Mouse (Mus musculus) forebrain, embryonic 15.5 days (tissue): Measurements from ENCODE around the gene Nupr1l. TPM values are rescaled to one million over a fixed set of nuclear protein-coding genes. Genes with fewer than 3 reads are reported as not detected.

Source experiments
- ATAC-seq: fragments of 200-750 bp; cut with Nextera tagmentation; replicated peaks from 2 replicates; pipeline ENCODE4 v1.8.0; 2017; ENCODE audit warnings: mild to moderate bottlenecking, moderate TSS enrichment, moderate library complexity
- H3K27ac ChIP-seq: fragments of 300-500 bp; sonication (generic); replicated peaks from 2 replicates; pipeline ENCODE4 v1.5.1; 2015; ENCODE audit warnings: mild to moderate bottlenecking, inconsistent platforms
- H3K27me3 ChIP-seq: fragments of 300-500 bp; sonication (generic); 2 replicates; pipeline ENCODE4 v1.6.1; 2015; ENCODE audit warnings: inconsistent platforms
- H3K36me3 ChIP-seq: fragments of 300-500 bp; sonication (generic); 2 replicates; pipeline ENCODE4 v1.6.1; 2015; ENCODE audit warnings: mild to moderate bottlenecking, inconsistent platforms
- H3K4me1 ChIP-seq: fragments of 300-500 bp; sonication (generic); 2 replicates; pipeline ENCODE4 v1.6.1; 2015; ENCODE audit warnings: inconsistent platforms
- H3K4me2 ChIP-seq: fragments of 300-500 bp; sonication (generic); replicated peaks from 2 replicates; pipeline ENCODE4 v1.6.1; 2015; ENCODE audit warnings: mild to moderate bottlenecking, inconsistent platforms
- H3K4me3 ChIP-seq: fragments of 300-500 bp; sonication (generic); 2 replicates; pipeline ENCODE4 v1.5.1; 2015; ENCODE audit warnings: mild to moderate bottlenecking, inconsistent platforms
- H3K9ac ChIP-seq: fragments of 300-500 bp; sonication (generic); replicated peaks from 2 replicates; pipeline ENCODE4 v1.6.1; 2015; ENCODE audit warnings: mild to moderate bottlenecking, inconsistent platforms
- H3K9me3 ChIP-seq: fragments of 300-500 bp; sonication (generic); 2 replicates; pipeline ENCODE4 v1.6.1; 2016; ENCODE audit warnings: inconsistent platforms
- WGBS: fragments of 180-500 bp; shearing (Covaris S2); methylation state at CpG from one replicate; pipeline ENCODE4 v1.1.7; 2015; ENCODE audit warnings: mixed read lengths; 5-methylcytosine and 5-hydroxymethylcytosine counted together
- polyA plus RNA-seq: library from polyadenylated mRNA; unstranded; fragments of >200 nt; fragmentation: Nextera tagmentation; extraction: Ambion mirVana; gene quantifications from 2 replicates; pipeline ENCODE4 v1.2.1, GENCODE M21; 2015

Nupr1l gene
- polyA plus RNA-seq, 1 experiment from 2014 or later = 3.9 TPM

DNA sequence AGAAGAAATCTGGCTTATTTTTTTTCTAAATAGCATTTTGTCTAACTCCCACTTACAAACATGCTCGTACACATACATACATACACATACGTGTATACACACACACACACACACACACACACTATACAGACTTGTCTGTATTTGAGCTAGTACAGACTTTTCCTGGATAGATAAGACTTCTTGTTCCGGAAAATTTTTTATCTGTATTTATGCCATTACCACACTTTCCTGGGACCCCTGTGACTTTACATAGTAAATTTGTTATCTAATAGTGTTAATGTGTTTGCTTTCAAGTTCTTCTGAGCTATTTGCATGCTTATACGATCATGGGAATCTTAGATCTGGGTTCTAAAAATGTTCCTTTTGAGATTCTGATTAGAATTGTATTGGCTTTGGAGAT, 43.8 kb downstream of the Nupr1l start:
- no peaks in the 10 kb centered on the region for H3K4me1 ChIP-seq
- H3K4me2 ChIP-seq = no peak overlapping the region
- no peak overlapping the region for H3K9ac ChIP-seq
- H3K27ac ChIP-seq = no peak overlapping the region
- no peaks in the 10 kb centered on the region for H3K36me3 ChIP-seq
- 96% methylated on average over 4 of the region's 4 CpGs for WGBS
- no peaks in the 10 kb centered on the region for H3K9me3 ChIP-seq
- no peak overlapping the region for H3K4me3 ChIP-seq
- H3K27me3 ChIP-seq = no peaks in the 10 kb centered on the region
- no peak for ATAC-seq

DNA sequence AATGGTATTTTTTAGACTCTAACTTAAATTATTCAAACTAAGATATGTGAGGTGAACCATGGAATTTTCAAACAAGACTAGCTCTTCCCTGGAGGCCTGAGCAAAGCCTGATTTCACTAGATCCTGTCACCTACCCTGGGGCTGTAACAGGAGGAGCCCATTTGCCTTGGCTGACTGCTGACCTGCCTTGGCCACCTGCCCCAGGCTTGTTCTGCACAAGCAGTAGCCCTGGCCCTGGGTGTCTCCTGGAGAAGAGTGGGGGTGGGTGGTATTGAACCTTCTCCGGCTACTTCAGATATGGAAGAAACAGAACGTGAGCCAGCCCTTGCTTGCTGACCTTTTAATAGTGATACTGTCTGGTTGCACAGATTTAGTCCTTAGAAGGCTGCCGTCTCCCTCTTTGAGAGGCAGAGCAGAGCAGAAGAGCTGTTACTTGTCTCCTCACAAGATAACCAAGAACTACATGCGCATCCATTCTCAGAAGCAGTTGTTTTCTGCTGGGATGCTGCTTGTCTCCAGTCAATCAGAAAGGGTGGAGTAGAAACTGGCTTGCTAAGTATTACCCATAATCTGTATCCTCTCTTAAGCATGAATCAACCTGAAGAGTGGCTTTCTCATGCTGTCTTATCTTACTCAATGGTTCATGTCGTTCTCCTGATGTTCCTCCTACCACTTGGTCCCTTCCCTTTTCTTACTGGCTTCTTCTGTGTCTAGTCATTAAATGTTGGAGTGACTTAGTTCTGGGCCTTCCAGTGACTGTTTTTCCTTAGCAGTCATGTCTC, 46.3 kb downstream of the Nupr1l start:
- ATAC-seq = no peak
- H3K9ac ChIP-seq = no peak overlapping the region
- H3K4me1 ChIP-seq = no peaks in the 10 kb centered on the region
- H3K27ac ChIP-seq = no peak overlapping the region
- no peak overlapping the region for H3K4me3 ChIP-seq
- H3K27me3 ChIP-seq = no peaks in the 10 kb centered on the region
- no peak overlapping the region for H3K4me2 ChIP-seq
- H3K36me3 ChIP-seq = no peaks in the 10 kb centered on the region
- no peaks in the 10 kb centered on the region for H3K9me3 ChIP-seq
- WGBS = 90% methylated on average over 5 of the region's 5 CpGs

- H3K9me3 ChIP-seq = no peaks in the 10 kb centered on the region
Measured at GRCm38 (mm10) chr5:129955792-129956191, 47.5 kb downstream of the Nupr1l start.

DNA sequence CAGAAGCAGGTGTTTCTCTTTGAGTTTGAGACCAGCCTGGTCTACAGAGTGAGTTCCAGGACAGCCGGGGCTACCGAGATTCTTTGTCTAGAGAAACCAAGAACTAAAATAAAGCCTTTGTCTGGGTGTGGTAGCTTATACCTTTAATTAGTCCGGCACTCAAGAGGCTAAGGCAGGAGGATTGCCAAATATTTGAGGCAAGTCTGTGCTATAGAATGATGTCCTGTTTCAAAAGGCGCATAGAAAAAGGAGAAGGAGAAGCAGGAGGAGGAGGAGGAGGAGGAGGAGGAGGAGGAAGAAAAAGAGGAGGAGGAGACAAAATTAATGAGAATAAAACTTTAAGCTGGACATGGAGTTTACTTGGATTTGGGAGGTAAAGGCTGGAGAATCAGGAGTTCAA, 54.9 kb downstream of the Nupr1l start:
- Histone ChIP-seq H3K9me3 (no peaks in the 10 kb centered on the region), H3K4me2 (no peak overlapping the region), H3K36me3 (0 out of 2 replicates have a peak, but pooled peaks cover 2% of the 10 kb centered on the region), H3K4me1 (no peaks in the 10 kb centered on the region), H3K27me3 (no peaks in the 10 kb centered on the region), H3K4me3 (no peak overlapping the region), H3K27ac (no peak overlapping the region), H3K9ac (no peak overlapping the region)
- 11% methylated on average over 4 of the region's 4 CpGs for WGBS
- no peak for ATAC-seq

More at GRCm38 (mm10) chr5:129955792-129956191, 47.5 kb downstream of the Nupr1l start:
- WGBS = 72% methylated on average over 6 of the region's 6 CpGs
- Histone ChIP-seq H3K27me3 (no peaks in the 10 kb centered on the region), H3K4me1 (no peaks in the 10 kb centered on the region), H3K4me3 (no peak overlapping the region), H3K9ac (no peak overlapping the region), H3K27ac (no peak overlapping the region), H3K4me2 (no peak overlapping the region), H3K36me3 (0 out of 2 replicates have a peak, but pooled peaks cover 2% of the 10 kb centered on the region)
- ATAC-seq = no peak

Other genes with a start within 250 kb of the Nupr1l start
- gene Zfp11, start 238.4 kb upstream of the Nupr1l start, polyA plus RNA-seq = 9.3 and 9.4 TPM in 2 replicates
- not detected in 2 replicates for gene Sept14, start 200.0 kb upstream of the Nupr1l start, polyA plus RNA-seq
- gene Mrps17, start 193.0 kb upstream of the Nupr1l start, polyA plus RNA-seq = 189 TPM in 2 replicates
- gene Nipsnap2, start 183.5 kb upstream of the Nupr1l start, polyA plus RNA-seq = 75.0 and 79.4 TPM in 2 replicates
- gene Psph, start 121.1 kb upstream of the Nupr1l start, polyA plus RNA-seq = 47.9 and 48.0 TPM in 2 replicates
- gene Sumf2, start 61.6 kb upstream of the Nupr1l start, polyA plus RNA-seq = 25.4 and 27.0 TPM in 2 replicates
- gene Chchd2, start 21.1 kb upstream of the Nupr1l start, polyA plus RNA-seq = 895 and 945 TPM in 2 replicates
- gene Zbed5, start 12.8 kb upstream of the Nupr1l start, polyA plus RNA-seq = 16.3 and 17.2 TPM in 2 replicates
- gene Phkg1, start 10.0 kb upstream of the Nupr1l start, polyA plus RNA-seq = 0.45 and 0.50 TPM in 2 replicates
- 30.4 and 31.3 TPM in 2 replicates for gene Vkorc1l1, start 33.4 kb downstream of the Nupr1l start, polyA plus RNA-seq
- 17.6 TPM in 2 replicates for gene Gusb, start 94.5 kb downstream of the Nupr1l start, polyA plus RNA-seq
- gene Asl, start 120.7 kb downstream of the Nupr1l start, polyA plus RNA-seq = 23.1 and 29.5 TPM in 2 replicates
- gene Crcp, start 120.8 kb downstream of the Nupr1l start, polyA plus RNA-seq = 72.9 and 82.8 TPM in 2 replicates
- gene Tpst1, start 164.8 kb downstream of the Nupr1l start, polyA plus RNA-seq = 57.5 and 57.7 TPM in 2 replicates
- gene Kctd7, start 236.3 kb downstream of the Nupr1l start, polyA plus RNA-seq = 13.5 TPM in 2 replicates